Mouse (Mus musculus): ENCODE measurements around the gene Gtf2h1.

Gtf2h1 gene

GRCm38 (mm10) chr7:46851026-46851425 is 55.1 kb downstream of the Gtf2h1 start:
- no peak for DNase-seq (ENCODE audit: low spot score in 2 of 2)

GRCm38 (mm10) chr7:46852666-46853065 is 56.8 kb downstream of the Gtf2h1 start:
- DNase-seq (ENCODE audit: low spot score in 2 of 2): no peak

- DNase-seq (ENCODE audit: low spot score in 2 of 2): no peak
Measured at GRCm38 (mm10) chr7:46853365-46853764, 57.5 kb downstream of the Gtf2h1 start.

GRCm38 (mm10) chr7:46855866-46856560 is 60.1 kb downstream of the Gtf2h1 start:
- no peak for DNase-seq (ENCODE audit: low spot score in 2 of 2)

GRCm38 (mm10) chr7:46857436-46857835 is 61.5 kb downstream of the Gtf2h1 start:
- no peak for DNase-seq (ENCODE audit: low spot score in 2 of 2)

GRCm38 (mm10) chr7:46859031-46859430 is 63.1 kb downstream of the Gtf2h1 start:
- DNase-seq (ENCODE audit: low spot score in 2 of 2): no peak

GRCm38 (mm10) chr7:46860996-46861395 is 65.1 kb downstream of the Gtf2h1 start, which contains the start of gene Ldhc:
Gene Ldhc, plus strand, starts transcription at chr7:46861203.
- no peak for DNase-seq (ENCODE audit: low spot score in 2 of 2)

GRCm38 (mm10) chr7:46871988-46872387 is 76.1 kb downstream of the Gtf2h1 start:
- DNase-seq (ENCODE audit: low spot score in 2 of 2): no peak

Data from urinary bladder, postnatal 4 days (tissue).